Mouse (Mus musculus) CH12.LX (cell line): Measurements from ENCODE around the gene Spg20. TPM values are rescaled to one million over a fixed set of nuclear protein-coding genes. Genes with fewer than 3 reads are reported as not detected.

Experiments
- DNase-seq: peaks from one replicate; pipeline ENCODE4 v3.0.0-alpha.2; 2013; ENCODE audit errors: extremely low read depth
- H3K27ac ChIP-seq: 2 replicates; pipeline ENCODE4 v1.5.1; 2012; ENCODE audit warnings: low read depth, mild to moderate bottlenecking, control low read depth, moderate library complexity; ENCODE audit not compliant: insufficient read depth
- H3K27me3 ChIP-seq: replicated peaks from 2 replicates; pipeline ENCODE3; 2012; ENCODE audit warnings: inconsistent platforms
- H3K36me3 ChIP-seq, 2 experiments: replicated peaks in 1 of 2; 2 replicates each; pipeline versions ENCODE3 to v1.6.1; 2012; ENCODE audit warnings: inconsistent platforms in 1 of 2, low read length in 1 of 2, mild to moderate bottlenecking in 1 of 2, mixed read lengths in 1 of 2, moderate library complexity in 1 of 2; ENCODE audit not compliant: control insufficient read depth in 1 of 2, insufficient read depth in 1 of 2
- H3K4me1 ChIP-seq, 2 experiments: 2 replicates each; pipeline ENCODE4 v1.6.1; 2012; ENCODE audit warnings: inconsistent platforms in 1 of 2, moderate library complexity in 1 of 2; ENCODE audit not compliant: insufficient read depth in 2 of 2, control insufficient read depth in 1 of 2
- H3K4me2 ChIP-seq: 2 replicates; pipeline ENCODE4 v1.6.1; 2012; ENCODE audit warnings: low read depth, mild to moderate bottlenecking, control low read depth; ENCODE audit not compliant: poor library complexity, insufficient read depth, severe bottlenecking
- H3K4me3 ChIP-seq, 3 experiments: fragments of 150-350 bp in 1 of 3; sonication (generic) in 1 of 3; replicated peaks in 1 of 3; 2 replicates each; pipeline versions ENCODE3 to v1.5.1; 2011 to 2012; ENCODE audit warnings: low read depth in 2 of 3, low read length in 2 of 3, mild to moderate bottlenecking in 2 of 3, moderate library complexity in 2 of 3, control low read depth in 1 of 3, improper control_type of control experiment in 1 of 3, inconsistent platforms in 1 of 3, mixed read lengths in 1 of 3; ENCODE audit not compliant: poor library complexity in 1 of 3
- H3K79me2 ChIP-seq: replicated peaks from 2 replicates; pipeline ENCODE4 v1.6.1; 2012; ENCODE audit warnings: mild to moderate bottlenecking, moderate library complexity; ENCODE audit not compliant: control insufficient read depth, poor library complexity, insufficient read depth, severe bottlenecking; ENCODE audit errors: extremely low read depth
- H3K9ac ChIP-seq: 2 replicates; pipeline ENCODE4 v1.6.1; 2012; ENCODE audit warnings: low read depth, mild to moderate bottlenecking, control low read depth, moderate library complexity; ENCODE audit not compliant: insufficient read depth
- H3K9me3 ChIP-seq: replicated peaks from 2 replicates; pipeline ENCODE3; 2012; ENCODE audit warnings: low read length, inconsistent platforms, mixed read lengths
- BHLHE40 ChIP-seq: IDR thresholded peaks from 2 replicates; pipeline ENCODE4 v1.6.1; 2011; ENCODE audit warnings: mild to moderate bottlenecking, low read depth, low read length, improper control_type of control experiment
- CHD2 ChIP-seq: IDR thresholded peaks from 2 replicates; pipeline ENCODE4 v1.6.1; 2011; ENCODE audit warnings: low read length, improper control_type of control experiment
- CTCF ChIP-seq, 2 experiments: IDR thresholded peaks in 1 of 2; conservative IDR thresholded peaks in 1 of 2; 2 replicates each; pipeline ENCODE4 v1.5.1; 2011 to 2012; ENCODE audit warnings: low read depth in 2 of 2, low read length in 2 of 2, improper control_type of control experiment in 1 of 2, inconsistent platforms in 1 of 2, mild to moderate bottlenecking in 1 of 2, moderate library complexity in 1 of 2
- JUN ChIP-seq: IDR thresholded peaks from 2 replicates; pipeline ENCODE4 v1.6.1; 2011; ENCODE audit warnings: low read depth, mild to moderate bottlenecking, low read length, improper control_type of control experiment, moderate library complexity; ENCODE audit not compliant: insufficient read depth
- JUND ChIP-seq: conservative IDR thresholded peaks from 2 replicates; pipeline ENCODE4 v1.6.1; 2011; ENCODE audit warnings: low read depth, low read length, improper control_type of control experiment
- MAFK ChIP-seq: IDR thresholded peaks from 2 replicates; pipeline ENCODE4 v1.6.1; 2011; ENCODE audit warnings: low read length, improper control_type of control experiment; ENCODE audit not compliant: insufficient replicate concordance
- MAX ChIP-seq: IDR thresholded peaks from 2 replicates; pipeline ENCODE4 v1.6.1; 2011; ENCODE audit warnings: low read length, improper control_type of control experiment
- MAZ ChIP-seq: IDR thresholded peaks from 2 replicates; pipeline ENCODE4 v1.6.1; 2012; ENCODE audit warnings: low read depth, mild to moderate bottlenecking, inconsistent platforms, low read length, improper control_type of control experiment, moderate library complexity
- MXI1 ChIP-seq: IDR thresholded peaks from 2 replicates; pipeline ENCODE4 v1.6.1; 2011; ENCODE audit warnings: mild to moderate bottlenecking, low read depth, low read length, improper control_type of control experiment
- NELFE ChIP-seq: IDR thresholded peaks from 2 replicates; pipeline ENCODE4 v1.6.1; 2011; ENCODE audit warnings: low read depth, low read length, improper control_type of control experiment
- POLR2AphosphoS2 ChIP-seq: IDR thresholded peaks from 2 replicates; pipeline ENCODE4 v1.6.1; 2011; ENCODE audit warnings: low read depth, low read length, improper control_type of control experiment
- SIN3A ChIP-seq: IDR thresholded peaks from 2 replicates; pipeline ENCODE4 v1.6.1; 2012; ENCODE audit warnings: low read length, improper control_type of control experiment, inconsistent platforms
- TBP ChIP-seq: conservative IDR thresholded peaks from 2 replicates; pipeline ENCODE4 v1.6.1; 2011; ENCODE audit warnings: low read depth, low read length, improper control_type of control experiment
- USF1 ChIP-seq: IDR thresholded peaks from 2 replicates; pipeline ENCODE4 v1.6.1; 2014; ENCODE audit warnings: low read depth, mild to moderate bottlenecking, inconsistent platforms, low read length, improper control_type of control experiment
- USF2 ChIP-seq: conservative IDR thresholded peaks from 2 replicates; pipeline ENCODE4 v1.6.1; 2011; ENCODE audit warnings: low read depth, low read length, improper control_type of control experiment
- ZKSCAN1 ChIP-seq: IDR thresholded peaks from 2 replicates; pipeline ENCODE4 v1.6.1; 2012; ENCODE audit warnings: low read depth, inconsistent platforms, low read length, improper control_type of control experiment, borderline replicate concordance
- ZNF384 ChIP-seq: IDR thresholded peaks from 2 replicates; pipeline ENCODE4 v1.6.1; 2012; ENCODE audit warnings: low read depth, low read length, improper control_type of control experiment, inconsistent platforms
- dilution Hi-C: fragments of 300-500 bp; cut with MboI; formaldehyde crosslinking; loops from 2 replicates; pipeline ENCODE4 v1.14.3; 2020; ENCODE audit warnings: low sequenced_read_pairs; ENCODE audit not compliant: extremely low pct_unique_long_range_greater_than_20kb, extremely low pct_ligation_motif_present
- in situ Hi-C: fragments of 300-500 bp; cut with MboI; formaldehyde crosslinking; loops from 3 replicates; pipeline ENCODE4 v1.14.3; 2019; ENCODE audit warnings: low sequenced_read_pairs, low pct_ligation_motif_present, low pct_unique_long_range_greater_than_20kb, mixed read lengths
- polyA plus RNA-seq: library from polyadenylated mRNA; unstranded; fragments of >175 nt; gene quantifications from 2 replicates; pipeline ENCODE4 v1.2.1, GENCODE M21; 2012; ENCODE audit warnings: low read depth; ENCODE audit not compliant: insufficient read length
- total RNA-seq, 2 experiments: library from RNA; depleted of rRNA; stranded (reverse); fragments of 300-350 nt in 1 of 2; fragments of >200 nt in 1 of 2; gene quantifications; 2 replicates each; pipeline ENCODE4 v1.2.3; 2012 to 2014

Gene Spg20
- total and polyA plus RNA-seq, 3 experiments: 31.5 to 43.0 (median 38.2) TPM

GRCm38 (mm10) chr3:55129181-55129692 lies 17.3 kb downstream of the Spg20 start:
- H3K36me3 ChIP-seq: peaks cover 75 to 97% of the 10 kb centered on the region in 2 experiments
- dilution Hi-C loops: no loop called here
- no peaks in the 10 kb centered on the region for H3K9me3 ChIP-seq
- no peak for DNase-seq
- H3K27me3 ChIP-seq: no peaks in the 10 kb centered on the region
- H3K4me3 ChIP-seq: no peak overlapping the region
- no peak overlapping the region for H3K9ac ChIP-seq
- no peak overlapping the region for H3K4me2 ChIP-seq
- no peak overlapping the region for H3K27ac ChIP-seq
- no peaks in the 10 kb centered on the region for H3K79me2 ChIP-seq
- TF ChIP-seq USF2 (no peak), JUN (no peak), CTCF (conservative IDR thresholded peaks at IDR 0.05 in 1 of 2, IDR thresholded peaks at IDR 0.05 in 1 of 2; ENCODE audit: low read depth in 2 of 2, low read length in 2 of 2) (no peak), ZKSCAN1 (no peak), MAZ (no peak), MAFK (no peak), MXI1 (no peak)
- in situ Hi-C loops: no loop called here
- H3K4me1 ChIP-seq: peaks cover 0 to 6% of the 10 kb centered on the region in 2 experiments; a peak in 2 of 4 replicates

GRCm38 (mm10) chr3:55131576-55132233 lies 19.8 kb downstream of the Spg20 start:
- Histone ChIP-seq H3K4me2 (no peak overlapping the region), H3K4me3 (no peak overlapping the region), H3K36me3 (peaks cover 74 to 99% of the 10 kb centered on the region in 2 experiments), H3K9me3 (no peaks in the 10 kb centered on the region), H3K79me2 (no peaks in the 10 kb centered on the region), H3K9ac (no peak overlapping the region), H3K27ac (no peak overlapping the region), H3K27me3 (no peaks in the 10 kb centered on the region), H3K4me1 (peaks cover 0 to 6% of the 10 kb centered on the region in 2 experiments; a peak in 2 of 4 replicates)
- DNase-seq: no peak
- in situ Hi-C loops (no loop called here), dilution Hi-C loops (no loop called here)
- TF ChIP-seq BHLHE40 (no peak), USF1 (no peak), CHD2 (no peak), SIN3A (no peak), TBP (no peak), POLR2AphosphoS2 (no peak), MAX (no peak), NELFE (no peak), ZNF384 (no peak), USF2 (no peak), ZKSCAN1 (no peak), JUND (no peak)
